Mouse (Mus musculus) limb, embryonic 14.5 days (tissue): Measurements from ENCODE around the gene Rprd2. TPM values are rescaled to one million over a fixed set of nuclear protein-coding genes. Genes with fewer than 3 reads are reported as not detected.

Experiments used
- ATAC-seq: fragments of 200-750 bp; cut with Nextera tagmentation; 2 replicates; pipeline ENCODE4 v1.8.0; 2017; ENCODE audit warnings: low read depth, moderate number of reproducible peaks, moderate TSS enrichment; ENCODE audit not compliant: low FRiP score
- DNase-seq: peaks from one replicate; pipeline ENCODE4 v3.0.0-alpha.2; 2015; ENCODE audit warnings: low spot score
- H3K27ac ChIP-seq: fragments of 300-500 bp; sonication (generic); replicated peaks from 2 replicates; pipeline ENCODE4 v1.5.1; 2014; ENCODE audit warnings: low read depth, mild to moderate bottlenecking, low read length, moderate library complexity, mixed read lengths
- H3K27me3 ChIP-seq: fragments of 300-500 bp; sonication (generic); 2 replicates; pipeline ENCODE4 v1.6.1; 2014; ENCODE audit warnings: low read length, mixed read lengths; ENCODE audit not compliant: control insufficient read depth, insufficient read depth
- H3K36me3 ChIP-seq: fragments of 300-500 bp; sonication (generic); 2 replicates; pipeline ENCODE4 v1.6.1; 2014; ENCODE audit warnings: mild to moderate bottlenecking, low read length, moderate library complexity, mixed read lengths; ENCODE audit not compliant: control insufficient read depth, insufficient read depth
- H3K4me1 ChIP-seq: fragments of 300-500 bp; sonication (generic); 2 replicates; pipeline ENCODE4 v1.6.1; 2014; ENCODE audit warnings: antibody characterized with exemption, low read length, mixed read lengths; ENCODE audit not compliant: control insufficient read depth, insufficient read depth
- H3K4me2 ChIP-seq: fragments of 300-500 bp; sonication (generic); replicated peaks from 2 replicates; pipeline ENCODE4 v1.6.1; 2014; ENCODE audit warnings: low read depth, mild to moderate bottlenecking, low read length, moderate library complexity; ENCODE audit not compliant: severe bottlenecking
- H3K4me3 ChIP-seq: fragments of 300-500 bp; sonication (generic); replicated peaks from 2 replicates; pipeline ENCODE4 v1.5.1; 2014; ENCODE audit warnings: low read length
- H3K9ac ChIP-seq: fragments of 300-500 bp; sonication (generic); 2 replicates; pipeline ENCODE4 v1.6.1; 2014; ENCODE audit warnings: mild to moderate bottlenecking, low read depth, low read length, moderate library complexity; ENCODE audit not compliant: severe bottlenecking
- H3K9me3 ChIP-seq: fragments of 300-500 bp; sonication (generic); 2 replicates; pipeline ENCODE4 v1.6.1; 2016; ENCODE audit warnings: low read length; ENCODE audit not compliant: control insufficient read depth
- POLR2A ChIP-seq: fragments of 200-500 bp; IDR thresholded peaks from 2 replicates; pipeline ENCODE4 v1.8.0; 2012; ENCODE audit warnings: inconsistent platforms, mild to moderate bottlenecking, moderate library complexity, borderline replicate concordance; ENCODE audit not compliant: insufficient read depth, insufficient read length; ENCODE audit errors: extremely low read depth
- WGBS: fragments of 180-500 bp; shearing (Covaris S2); extraction: QIAGEN DNeasy Blood & Tissue Kit; methylation state at CpG from one replicate; pipeline ENCODE4 v1.1.7; 2014; 5-methylcytosine and 5-hydroxymethylcytosine counted together
- microRNA-seq: library from miRNA; unstranded; fragments of <30 nt; microRNA quantifications from one replicate; pipeline ENCODE4, GENCODE M21; 2016
- polyA plus RNA-seq, 2 experiments: library from polyadenylated mRNA; depleted of rRNA in 1 of 2; stranded (reverse) in 1 of 2; unstranded in 1 of 2; fragments of >200 nt; fragmentation: Nextera tagmentation in 1 of 2; extraction: Ambion mirVana in 1 of 2; gene quantifications; 2 replicates each; pipeline versions ENCODE4 v1.2.1 to v1.2.3; 2012 to 2014

Gene Rprd2
- polyA plus RNA-seq, 2 experiments, result 19.9 to 22.0 TPM

DNA sequence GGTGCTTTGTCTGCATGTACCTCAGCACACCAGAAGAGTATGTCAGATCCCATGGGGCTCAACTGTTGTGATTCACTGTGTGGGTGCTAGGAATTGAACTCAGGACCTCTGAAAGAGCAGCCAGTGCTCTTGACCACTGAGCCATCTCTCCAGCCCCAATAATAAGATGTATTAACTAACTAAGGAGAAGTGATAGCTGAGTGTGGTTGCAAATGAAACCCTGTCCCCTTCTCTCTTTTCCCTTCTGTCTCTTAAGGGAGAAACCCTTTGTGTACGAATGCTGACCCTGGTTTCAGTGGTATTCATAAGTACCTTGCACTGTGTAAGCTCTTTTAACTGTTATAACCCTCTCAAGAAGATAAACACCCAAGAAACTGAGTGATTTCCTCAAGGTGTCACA is 102.6 kb downstream of the Rprd2 start:
- Histone ChIP-seq H3K4me3 (no peak overlapping the region), H3K9ac (no peak overlapping the region), H3K4me2 (no peak overlapping the region), H3K27me3 (no peaks in the 10 kb centered on the region), H3K9me3 (0 out of 2 replicates have a peak, but pooled peaks cover 3% of the 10 kb centered on the region), H3K4me1 (no peaks in the 10 kb centered on the region), H3K27ac (no peak overlapping the region), H3K36me3 (no peaks in the 10 kb centered on the region)
- no peak for DNase-seq
- 70% methylated on average over 1 of the region's 1 CpGs for WGBS
- ATAC-seq, result no peak
- TF ChIP-seq POLR2A, result no peak

Small RNA genes lying within 50 kb of the gene (microRNA-seq; reads per million reads assigned to microRNA genes)
- not detected for gene Mir7014

Other genes starting within 250 kb of the Rprd2 start
- 19.0 and 23.8 TPM in 2 replicates for gene Golph3l, start 229.9 kb downstream of the Rprd2 start, polyA plus RNA-seq (2012; rRNA removed)
- gene Golph3l, start 229.9 kb downstream of the Rprd2 start, polyA plus RNA-seq (2014; fragmentation: Nextera tagmentation; extraction: Ambion mirVana), result 32.2 and 34.7 TPM in 2 replicates
- gene Ensa, start 193.9 kb downstream of the Rprd2 start, polyA plus RNA-seq (2012; rRNA removed), result 32.6 and 43.4 TPM in 2 replicates
- gene Ensa, start 193.9 kb downstream of the Rprd2 start, polyA plus RNA-seq (2014; fragmentation: Nextera tagmentation; extraction: Ambion mirVana), result 67.8 and 74.7 TPM in 2 replicates
- gene Mcl1, start 160.1 kb downstream of the Rprd2 start, polyA plus RNA-seq (2012; rRNA removed), result 64.5 and 72.1 TPM in 2 replicates
- gene Mcl1, start 160.1 kb downstream of the Rprd2 start, polyA plus RNA-seq (2014; fragmentation: Nextera tagmentation; extraction: Ambion mirVana), result 67.8 and 73.5 TPM in 2 replicates
- gene Adamtsl4, start 130.9 kb downstream of the Rprd2 start, polyA plus RNA-seq (2012; rRNA removed), result 3.3 and 3.6 TPM in 2 replicates
- gene Adamtsl4, start 130.9 kb downstream of the Rprd2 start, polyA plus RNA-seq (2014; fragmentation: Nextera tagmentation; extraction: Ambion mirVana), result 2.8 and 3.4 TPM in 2 replicates
- gene Ecm1, start 79.3 kb downstream of the Rprd2 start, polyA plus RNA-seq (2012; rRNA removed), result 16.2 and 21.9 TPM in 2 replicates
- gene Ecm1, start 79.3 kb downstream of the Rprd2 start, polyA plus RNA-seq (2014; fragmentation: Nextera tagmentation; extraction: Ambion mirVana), result 11.8 and 12.5 TPM in 2 replicates
- gene Tars2, start 58.7 kb downstream of the Rprd2 start, polyA plus RNA-seq (2012; rRNA removed), result 38.4 and 40.9 TPM in 2 replicates
- gene Tars2, start 58.7 kb downstream of the Rprd2 start, polyA plus RNA-seq (2014; fragmentation: Nextera tagmentation; extraction: Ambion mirVana), result 39.6 and 40.3 TPM in 2 replicates
- gene Prpf3, start 37.0 kb upstream of the Rprd2 start, polyA plus RNA-seq (2012; rRNA removed), result 44.1 and 53.8 TPM in 2 replicates
- 46.1 and 50.9 TPM in 2 replicates for gene Prpf3, start 37.0 kb upstream of the Rprd2 start, polyA plus RNA-seq (2014; fragmentation: Nextera tagmentation; extraction: Ambion mirVana)
- gene Mrps21, start 52.7 kb upstream of the Rprd2 start, polyA plus RNA-seq (2012; rRNA removed), result 113 and 155 TPM in 2 replicates
- gene Mrps21, start 52.7 kb upstream of the Rprd2 start, polyA plus RNA-seq (2014; fragmentation: Nextera tagmentation; extraction: Ambion mirVana), result 294 and 303 TPM in 2 replicates
- gene Ciart, start 63.4 kb upstream of the Rprd2 start, polyA plus RNA-seq (2012; rRNA removed), result 8.4 and 10.9 TPM in 2 replicates
- 4.4 and 5.4 TPM in 2 replicates for gene Ciart, start 63.4 kb upstream of the Rprd2 start, polyA plus RNA-seq (2014; fragmentation: Nextera tagmentation; extraction: Ambion mirVana)
- gene BC028528, start 73.1 kb upstream of the Rprd2 start, polyA plus RNA-seq (2012; rRNA removed), result 16.6 and 20.6 TPM in 2 replicates
- gene BC028528, start 73.1 kb upstream of the Rprd2 start, polyA plus RNA-seq (2014; fragmentation: Nextera tagmentation; extraction: Ambion mirVana), result 16.6 and 21.1 TPM in 2 replicates
- 116 and 150 TPM in 2 replicates for gene Aph1a, start 75.1 kb upstream of the Rprd2 start, polyA plus RNA-seq (2012; rRNA removed)
- gene Aph1a, start 75.1 kb upstream of the Rprd2 start, polyA plus RNA-seq (2014; fragmentation: Nextera tagmentation; extraction: Ambion mirVana), result 35.8 and 36.1 TPM in 2 replicates
- gene Car14, start 85.8 kb upstream of the Rprd2 start, polyA plus RNA-seq (2012; rRNA removed), result 11.3 and 14.9 TPM in 2 replicates
- gene Car14, start 85.8 kb upstream of the Rprd2 start, polyA plus RNA-seq (2014; fragmentation: Nextera tagmentation; extraction: Ambion mirVana), result 11.5 and 16.4 TPM in 2 replicates
- 97.0 and 137 TPM in 2 replicates for gene Anp32e, start 110.4 kb upstream of the Rprd2 start, polyA plus RNA-seq (2012; rRNA removed)
- gene Anp32e, start 110.4 kb upstream of the Rprd2 start, polyA plus RNA-seq (2014; fragmentation: Nextera tagmentation; extraction: Ambion mirVana), result 55.0 and 66.2 TPM in 2 replicates
- gene Plekho1, start 177.1 kb upstream of the Rprd2 start, polyA plus RNA-seq (2012; rRNA removed), result 115 and 120 TPM in 2 replicates
- 38.0 and 47.8 TPM in 2 replicates for gene Plekho1, start 177.1 kb upstream of the Rprd2 start, polyA plus RNA-seq (2014; fragmentation: Nextera tagmentation; extraction: Ambion mirVana)
- gene Vps45, start 239.6 kb upstream of the Rprd2 start, polyA plus RNA-seq (2012; rRNA removed), result 13.8 and 16.5 TPM in 2 replicates
- 26.9 and 27.0 TPM in 2 replicates for gene Vps45, start 239.6 kb upstream of the Rprd2 start, polyA plus RNA-seq (2014; fragmentation: Nextera tagmentation; extraction: Ambion mirVana)